Mouse (Mus musculus): ENCODE data around the gene Mga. TPM values are rescaled to one million over a fixed set of nuclear protein-coding genes. Genes with fewer than 3 reads are reported as not detected.

The Mga gene
- polyA plus RNA-seq, 1 experiment from 2014 or later, result 25.3 TPM

DNA sequence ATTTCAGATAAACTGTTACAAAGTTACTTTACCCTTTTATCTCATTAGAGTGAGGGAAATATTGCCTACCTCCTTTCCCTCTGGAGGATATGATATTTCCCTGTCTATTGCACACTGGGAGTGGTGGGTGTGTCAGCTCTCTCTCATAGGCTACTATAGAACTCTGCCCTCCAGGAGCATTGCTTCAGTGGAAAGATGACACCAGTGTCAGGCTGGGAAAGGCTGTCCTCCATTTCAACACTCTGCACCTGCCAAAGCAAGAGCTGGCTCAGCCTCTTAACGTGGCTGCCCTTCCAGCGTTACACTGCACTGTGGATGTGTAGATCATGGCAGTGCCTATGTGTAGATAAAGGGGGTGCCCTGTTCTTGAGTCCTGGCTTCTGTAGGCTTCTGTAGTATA is 95.3 kb downstream of the Mga start:
- 84% methylated on average over 2 of the region's 2 CpGs for WGBS
- no peaks in the 10 kb centered on the region for H3K9me3 ChIP-seq
- ATAC-seq (ENCODE audit: insufficient number of reproducible peaks, low FRiP score, low TSS enrichment, low read depth), result no peak

GRCm38 (mm10) chr2:119993515-119993914 is 96.5 kb downstream of the Mga start:
- 39% methylated on average over 2 of the region's 2 CpGs for WGBS
- H3K4me1 ChIP-seq, result peaks cover 29% of the 10 kb centered on the region
- no peak overlapping the region for H3K4me3 ChIP-seq
- no peak for ATAC-seq (ENCODE audit: insufficient number of reproducible peaks, low FRiP score, low TSS enrichment, low read depth)
- H3K27ac ChIP-seq, result no peak overlapping the region
- H3K9ac ChIP-seq, result no peak overlapping the region
- no peak overlapping the region for H3K4me2 ChIP-seq
- no peaks in the 10 kb centered on the region for H3K9me3 ChIP-seq
- no peaks in the 10 kb centered on the region for H3K27me3 ChIP-seq
- H3K36me3 ChIP-seq, result peaks cover 6% of the 10 kb centered on the region; the same call in 1 of the 2 replicates

More for the DNA sequence above, 95.3 kb downstream of the Mga start:
- Histone ChIP-seq H3K36me3 (peaks cover 6% of the 10 kb centered on the region; the same call in 1 of the 2 replicates), H3K4me1 (peaks cover 27% of the 10 kb centered on the region), H3K4me2 (no peak overlapping the region), H3K9ac (no peak overlapping the region), H3K27ac (no peak overlapping the region), H3K4me3 (no peak overlapping the region), H3K27me3 (no peaks in the 10 kb centered on the region)

DNA sequence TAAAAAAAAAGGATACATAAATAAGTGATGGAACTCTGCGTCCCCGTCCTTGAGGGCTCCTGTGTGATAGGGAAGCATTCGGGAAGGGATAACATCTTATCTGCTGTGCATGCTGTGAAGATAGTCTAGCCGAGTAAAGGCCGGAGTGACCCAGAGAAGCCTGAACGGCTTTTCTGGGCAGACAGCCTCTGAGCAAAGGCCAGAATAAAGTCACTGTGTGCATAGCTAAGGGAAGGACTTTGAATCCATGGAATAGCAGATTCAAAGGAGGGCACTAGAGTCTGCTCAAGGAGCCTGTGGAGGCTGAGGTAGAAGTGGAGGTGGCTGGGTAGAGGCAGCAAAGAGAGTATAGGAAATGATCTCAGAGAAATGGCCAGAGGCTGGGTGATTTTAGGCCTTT is 97.8 kb downstream of the Mga start:
- ATAC-seq (ENCODE audit: insufficient number of reproducible peaks, low FRiP score, low TSS enrichment, low read depth), result no peak
- 83% methylated on average over 6 of the region's 6 CpGs for WGBS
- Histone ChIP-seq H3K4me1 (peaks cover 29% of the 10 kb centered on the region), H3K4me2 (no peak overlapping the region), H3K9ac (no peak overlapping the region), H3K27ac (peak overlapping the region; percentile 92), H3K27me3 (no peaks in the 10 kb centered on the region), H3K36me3 (peaks cover 17% of the 10 kb centered on the region), H3K9me3 (no peaks in the 10 kb centered on the region), H3K4me3 (no peak overlapping the region)

GRCm38 (mm10) chr2:119995391-119996281 is 98.6 kb downstream of the Mga start:
- Histone ChIP-seq H3K9me3 (no peaks in the 10 kb centered on the region), H3K27me3 (no peaks in the 10 kb centered on the region), H3K27ac (peak overlapping the region; percentile 92), H3K4me2 (peak overlapping the region; percentile 21; the same call in 1 of the 2 replicates), H3K9ac (no peak overlapping the region), H3K4me1 (peaks cover 29% of the 10 kb centered on the region), H3K36me3 (peaks cover 19% of the 10 kb centered on the region), H3K4me3 (no peak overlapping the region)
- peak; percentile 70 for ATAC-seq (ENCODE audit: insufficient number of reproducible peaks, low FRiP score, low TSS enrichment, low read depth)
- 15% methylated on average over 9 of the region's 9 CpGs for WGBS

DNA sequence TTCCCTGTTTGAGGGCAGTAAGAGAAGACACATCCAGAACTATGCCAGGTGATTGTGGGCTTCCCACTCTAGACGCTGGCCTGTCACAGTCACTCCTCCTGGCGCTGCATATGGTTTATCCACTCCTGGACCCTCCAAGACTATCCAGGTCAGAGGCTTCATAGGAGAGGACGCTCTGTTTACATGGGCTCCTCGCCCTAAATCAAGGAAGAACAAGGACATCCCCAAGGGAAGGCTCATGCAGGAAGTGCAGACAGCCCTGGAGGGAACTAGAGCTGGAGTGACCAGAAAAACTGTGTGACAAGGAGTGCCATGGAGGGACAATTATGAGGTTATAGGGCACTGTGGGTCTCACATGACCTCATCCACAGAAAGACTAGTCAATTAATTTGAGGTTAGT is 100.3 kb downstream of the Mga start:
- H3K9ac ChIP-seq, result no peak overlapping the region
- H3K27ac ChIP-seq, result peak overlapping the region; percentile 92; the same call in 1 of the 2 replicates
- no peak for ATAC-seq (ENCODE audit: insufficient number of reproducible peaks, low FRiP score, low TSS enrichment, low read depth)
- 89% methylated on average over 4 of the region's 4 CpGs for WGBS
- H3K36me3 ChIP-seq, result peaks cover 21% of the 10 kb centered on the region
- H3K4me1 ChIP-seq, result peaks cover 29% of the 10 kb centered on the region
- no peaks in the 10 kb centered on the region for H3K9me3 ChIP-seq
- no peaks in the 10 kb centered on the region for H3K27me3 ChIP-seq
- no peak overlapping the region for H3K4me2 ChIP-seq
- H3K4me3 ChIP-seq, result no peak overlapping the region

DNA sequence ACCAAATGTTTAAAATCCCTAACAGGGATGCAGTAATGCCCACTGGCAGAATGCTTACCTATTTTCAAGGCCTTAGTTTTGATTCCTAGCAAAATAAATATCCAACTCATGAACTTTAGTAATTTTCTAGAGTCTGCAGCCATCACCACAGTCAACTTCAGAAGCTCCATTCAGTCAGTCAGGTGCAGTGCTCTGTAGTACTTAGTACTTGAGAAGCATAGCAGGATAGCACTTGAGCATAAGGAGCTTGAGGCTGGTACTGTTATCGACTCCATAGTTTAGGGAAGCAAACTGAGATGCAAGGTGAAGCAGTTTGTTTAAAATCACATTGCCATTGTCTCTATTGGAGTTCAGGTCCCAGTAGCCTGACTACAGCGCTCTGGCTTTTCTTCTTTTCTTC is 102.7 kb downstream of the Mga start:
- Histone ChIP-seq H3K27me3 (no peaks in the 10 kb centered on the region), H3K9ac (no peak overlapping the region), H3K4me2 (no peak overlapping the region), H3K4me3 (no peak overlapping the region), H3K36me3 (peaks cover 30% of the 10 kb centered on the region), H3K9me3 (no peaks in the 10 kb centered on the region), H3K27ac (no peak overlapping the region), H3K4me1 (peaks cover 27% of the 10 kb centered on the region)
- ATAC-seq (ENCODE audit: insufficient number of reproducible peaks, low FRiP score, low TSS enrichment, low read depth), result no peak
- WGBS, result 91% methylated on average over 2 of the region's 2 CpGs

DNA sequence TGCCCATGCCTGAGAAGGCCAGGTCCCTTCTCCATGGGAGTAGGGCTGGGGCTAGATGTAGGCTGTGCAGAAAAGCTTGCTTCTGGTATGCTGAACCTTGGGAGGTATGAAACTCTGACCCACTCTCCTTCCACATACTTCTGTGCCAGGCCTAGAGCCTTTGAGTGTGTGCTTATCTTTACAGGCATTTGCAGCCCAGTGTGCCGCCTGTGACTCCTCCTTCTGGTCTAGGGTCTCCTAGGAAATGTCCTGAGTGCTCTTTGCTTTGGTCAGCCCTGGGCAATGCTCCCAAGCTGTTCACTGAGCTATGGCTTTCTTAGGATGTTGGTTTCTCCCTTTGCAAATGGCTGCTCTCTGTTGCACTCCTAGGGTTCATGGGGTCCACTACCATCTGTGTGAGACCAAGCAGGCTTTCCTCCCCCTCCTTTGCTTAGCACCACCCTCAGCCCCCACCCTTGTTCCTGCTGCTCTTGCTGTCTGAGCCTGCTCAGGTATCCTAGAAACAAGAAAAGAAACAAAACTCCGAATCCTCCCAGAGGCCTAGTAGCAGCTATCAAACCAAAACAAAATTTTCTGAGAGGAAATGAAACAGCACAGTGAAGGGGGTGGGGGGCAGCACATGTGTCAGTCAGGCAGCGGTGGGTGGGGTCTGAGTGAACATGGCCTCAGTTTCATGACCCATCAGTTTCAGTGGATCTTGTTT is 104.0 kb downstream of the Mga start:
- Histone ChIP-seq H3K4me3 (no peak overlapping the region), H3K27me3 (no peaks in the 10 kb centered on the region), H3K9me3 (no peaks in the 10 kb centered on the region), H3K9ac (no peak overlapping the region), H3K27ac (no peak overlapping the region), H3K36me3 (peaks cover 36% of the 10 kb centered on the region), H3K4me1 (peaks cover 15% of the 10 kb centered on the region), H3K4me2 (no peak overlapping the region)
- 56% methylated on average over 3 of the region's 3 CpGs for WGBS
- ATAC-seq (ENCODE audit: insufficient number of reproducible peaks, low FRiP score, low TSS enrichment, low read depth), result no peak; the same call in 1 of the 2 replicates

DNA sequence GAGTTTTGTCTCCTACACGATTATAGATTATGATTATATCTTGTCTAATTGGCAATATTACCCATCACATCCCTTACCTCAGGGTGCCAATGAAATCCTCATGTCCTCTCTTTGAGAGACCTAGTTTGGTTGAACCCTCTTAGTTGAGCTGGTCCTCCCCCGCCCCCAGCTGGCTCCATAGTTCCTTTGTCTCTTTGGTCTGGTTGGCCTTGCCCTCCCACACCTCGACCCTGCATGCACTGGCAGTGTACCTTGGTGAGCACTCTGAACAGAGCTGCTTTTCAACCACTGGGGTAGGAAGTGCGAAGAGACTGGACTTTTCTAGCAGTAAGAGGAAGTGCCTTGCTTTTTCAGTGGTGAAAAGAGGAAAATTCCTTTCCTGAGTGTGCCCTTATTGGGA is 104.9 kb downstream of the Mga start:
- Histone ChIP-seq H3K4me3 (no peak overlapping the region), H3K27ac (no peak overlapping the region), H3K9ac (no peak overlapping the region), H3K4me2 (no peak overlapping the region), H3K36me3 (peaks cover 34% of the 10 kb centered on the region), H3K27me3 (no peaks in the 10 kb centered on the region), H3K4me1 (peaks cover 6% of the 10 kb centered on the region), H3K9me3 (no peaks in the 10 kb centered on the region)
- ATAC-seq (ENCODE audit: insufficient number of reproducible peaks, low FRiP score, low TSS enrichment, low read depth), result no peak
- 74% methylated on average over 4 of the region's 4 CpGs for WGBS

GRCm38 (mm10) chr2:120003970-120004369 is 106.9 kb downstream of the Mga start:
- no peak overlapping the region for H3K4me2 ChIP-seq
- no peaks in the 10 kb centered on the region for H3K9me3 ChIP-seq
- WGBS, result 80% methylated on average over 2 of the region's 2 CpGs
- H3K27ac ChIP-seq, result no peak overlapping the region
- no peak overlapping the region for H3K4me3 ChIP-seq
- peaks cover 27% of the 10 kb centered on the region for H3K36me3 ChIP-seq
- H3K4me1 ChIP-seq, result no peaks in the 10 kb centered on the region
- no peak for ATAC-seq (ENCODE audit: insufficient number of reproducible peaks, low FRiP score, low TSS enrichment, low read depth)
- no peak overlapping the region for H3K9ac ChIP-seq
- no peaks in the 10 kb centered on the region for H3K27me3 ChIP-seq

- ATAC-seq (ENCODE audit: insufficient number of reproducible peaks, low FRiP score, low TSS enrichment, low read depth), result no peak
- Histone ChIP-seq H3K4me2 (no peak overlapping the region), H3K9ac (no peak overlapping the region), H3K36me3 (peaks cover 19% of the 10 kb centered on the region), H3K4me3 (no peak overlapping the region), H3K27me3 (no peaks in the 10 kb centered on the region), H3K9me3 (no peaks in the 10 kb centered on the region), H3K27ac (no peak overlapping the region), H3K4me1 (no peaks in the 10 kb centered on the region)
- WGBS, result 91% methylated on average over 7 of the region's 7 CpGs
Measured at GRCm38 (mm10) chr2:120006696-120007095, 109.7 kb downstream of the Mga start.

DNA sequence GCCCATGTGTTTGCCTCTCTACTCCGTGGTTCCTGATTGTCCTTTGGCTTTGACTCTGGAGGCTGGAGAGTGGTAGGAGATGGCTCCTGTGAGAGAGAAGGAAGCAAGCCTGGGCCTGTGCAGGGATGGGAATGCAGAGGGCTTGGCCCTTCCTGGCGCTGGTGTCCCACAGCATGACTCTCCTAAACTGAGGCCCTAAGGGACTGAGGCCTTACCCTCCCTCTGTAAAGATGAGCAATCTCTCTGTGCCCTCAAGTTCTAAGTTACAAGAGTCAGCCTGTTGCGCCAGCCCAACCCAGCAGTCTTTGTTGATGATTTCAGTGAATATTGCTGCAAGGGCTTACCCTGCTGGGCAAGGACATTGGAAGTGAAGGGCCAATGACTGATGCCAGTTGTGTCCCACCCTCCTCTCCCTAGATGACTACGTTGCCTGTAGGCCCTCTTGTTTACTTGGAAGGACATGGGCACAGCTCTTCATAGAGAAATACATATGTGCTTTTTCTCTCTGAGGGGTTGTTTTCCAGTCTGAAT is 110.7 kb downstream of the Mga start:
- peaks cover 17% of the 10 kb centered on the region for H3K36me3 ChIP-seq
- no peak for ATAC-seq (ENCODE audit: insufficient number of reproducible peaks, low FRiP score, low TSS enrichment, low read depth)

GRCm38 (mm10) chr2:120008672-120009071 is 111.6 kb downstream of the Mga start:
- peaks cover 21% of the 10 kb centered on the region for H3K36me3 ChIP-seq
- no peak overlapping the region for H3K4me3 ChIP-seq
- H3K9ac ChIP-seq, result no peak overlapping the region
- ATAC-seq (ENCODE audit: insufficient number of reproducible peaks, low FRiP score, low TSS enrichment, low read depth), result no peak
- H3K9me3 ChIP-seq, result no peaks in the 10 kb centered on the region
- H3K4me1 ChIP-seq, result no peaks in the 10 kb centered on the region
- H3K4me2 ChIP-seq, result no peak overlapping the region
- 71% methylated on average over 4 of the region's 4 CpGs for WGBS
- no peak overlapping the region for H3K27ac ChIP-seq
- H3K27me3 ChIP-seq, result no peaks in the 10 kb centered on the region

More for the DNA sequence above, 110.7 kb downstream of the Mga start:
- Histone ChIP-seq H3K27me3 (no peaks in the 10 kb centered on the region), H3K4me3 (no peak overlapping the region), H3K4me2 (no peak overlapping the region), H3K9me3 (no peaks in the 10 kb centered on the region), H3K9ac (no peak overlapping the region), H3K27ac (no peak overlapping the region), H3K4me1 (no peaks in the 10 kb centered on the region)
- WGBS, result 71% methylated on average over 4 of the region's 4 CpGs
